Mouse (Mus musculus): ENCODE measurements around the gene Plaur. TPM values are rescaled to one million over a fixed set of nuclear protein-coding genes. Genes with fewer than 3 reads are reported as not detected.
"Not testable (repeated sequence)": the region's sequence is repeated elsewhere in the genome, so short reads cannot be mapped to it uniquely, and the experiment has no call there.

The Plaur gene
- total RNA-seq, 2 experiments from 2014 or later: 1.0 to 1.1 TPM

GRCm38 (mm10) chr7:24481474-24482207, 19.4 kb downstream of the Plaur start, which contains the start of gene Cadm4:
Gene Cadm4 (plus strand): TSS chr7:24482023.
- peak; percentile 89 to 93 for DNase-seq (ENCODE audit: extremely low spot score in 1 of 2, low spot score in 2 of 2)
- Histone ChIP-seq H3K4me3 (peak within 1 kb of the TSS; percentile 59), H3K27ac (peak within 1 kb of the TSS; percentile 97)
- intact Hi-C loops (cut with DNase I): loop anchor here (2.0 kb wide), 3 partner anchors 25 to 49 kb away; partner anchors contain the start of genes Irgq and Zfp428
- TF ChIP-seq CTCF (IDR thresholded peaks at IDR 0.05): no peak

- DNase-seq (ENCODE audit: extremely low spot score in 1 of 2, low spot score in 2 of 2): no peak
- Histone ChIP-seq H3K4me3 (peak overlapping the region; percentile 59), H3K27ac (peak overlapping the region; percentile 86)
- intact Hi-C loops (cut with DNase I): no loop called here
- no peak for TF ChIP-seq CTCF (IDR thresholded peaks at IDR 0.05)
Observed at GRCm38 (mm10) chr7:24482208-24483020, 20.1 kb downstream of the Plaur start.

DNA sequence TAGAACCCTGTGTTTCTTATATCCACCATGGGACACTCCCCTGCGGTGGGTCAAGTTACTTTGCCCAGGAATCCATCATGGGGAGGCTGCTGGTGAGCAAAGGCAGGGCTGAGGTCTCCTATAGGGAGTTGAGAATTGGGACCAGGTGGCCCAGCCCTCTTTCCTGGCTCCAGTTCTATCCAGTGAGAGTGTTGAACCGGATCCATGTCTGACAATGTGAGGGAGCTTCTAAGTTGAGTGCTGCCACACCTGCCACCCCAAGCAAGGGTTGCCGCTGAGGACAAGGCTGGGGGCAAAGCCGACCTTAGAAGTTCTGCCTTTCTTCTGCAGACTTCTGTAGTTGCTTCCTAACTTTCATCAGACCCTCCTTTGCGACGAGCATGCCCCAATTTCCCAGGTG, 21.0 kb downstream of the Plaur start:
- DNase-seq (ENCODE audit: extremely low spot score in 1 of 2, low spot score in 2 of 2); intact Hi-C loops (cut with DNase I): not testable (repeated sequence)
- Histone ChIP-seq H3K27ac (peak overlapping the region; percentile 86; the same call in 1 of the 2 replicates), H3K4me3 (peak overlapping the region; percentile 59)

DNA sequence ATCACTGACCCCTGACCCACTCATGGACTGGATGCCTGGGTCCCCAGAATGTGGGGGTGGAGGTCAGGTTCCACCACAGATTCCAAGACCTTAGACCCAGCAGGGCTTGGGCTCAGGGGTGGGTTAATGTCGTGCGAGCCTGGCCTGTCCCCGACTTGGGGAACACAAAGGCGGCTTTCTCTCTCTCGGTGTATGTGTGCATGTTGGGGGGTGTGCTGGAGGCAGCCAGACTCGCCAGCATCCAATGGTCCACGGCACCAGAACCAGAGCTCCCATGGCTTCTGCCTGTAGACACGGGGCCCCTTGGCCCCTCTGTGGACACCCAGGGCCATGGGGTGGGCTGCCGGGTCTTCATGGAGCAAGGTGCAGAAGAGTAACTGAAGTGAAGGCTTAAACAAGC, 23.2 kb downstream of the Plaur start:
- H3K27ac ChIP-seq: peak overlapping the region; percentile 92
- no peak for TF ChIP-seq CTCF (IDR thresholded peaks at IDR 0.05)
- peak overlapping the region; percentile 38 for H3K4me3 ChIP-seq
- intact Hi-C loops (cut with DNase I): no loop called here
- no peak for DNase-seq (ENCODE audit: extremely low spot score in 1 of 2, low spot score in 2 of 2)

DNA sequence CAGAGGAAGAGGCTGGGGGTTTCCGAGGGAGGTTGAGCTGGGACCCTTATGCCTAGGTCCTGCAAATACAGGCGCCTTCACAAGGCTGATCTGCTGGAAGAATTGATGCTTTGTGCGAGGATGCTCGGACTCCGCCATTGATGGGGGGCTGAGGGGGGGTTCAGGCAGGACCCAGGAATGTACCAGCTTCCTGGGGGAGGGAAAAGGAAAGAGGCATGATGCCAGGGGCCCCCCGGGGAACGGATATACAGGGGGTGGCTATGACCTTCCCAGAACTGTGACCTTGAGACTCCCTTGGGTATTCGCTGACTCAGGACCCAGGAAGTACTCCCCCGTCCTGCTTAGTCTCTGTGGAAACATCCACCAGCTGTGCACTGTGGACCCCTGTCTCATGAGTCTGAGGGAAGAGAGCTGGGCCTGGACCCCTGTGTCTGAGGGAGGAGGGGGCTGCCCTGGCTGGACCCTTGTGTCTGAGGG, 24.4 kb downstream of the Plaur start:
- no peak for DNase-seq (ENCODE audit: extremely low spot score in 1 of 2, low spot score in 2 of 2)
- intact Hi-C loops (cut with DNase I): no loop called here
- peak overlapping the region; percentile 38 for H3K4me3 ChIP-seq

DNA sequence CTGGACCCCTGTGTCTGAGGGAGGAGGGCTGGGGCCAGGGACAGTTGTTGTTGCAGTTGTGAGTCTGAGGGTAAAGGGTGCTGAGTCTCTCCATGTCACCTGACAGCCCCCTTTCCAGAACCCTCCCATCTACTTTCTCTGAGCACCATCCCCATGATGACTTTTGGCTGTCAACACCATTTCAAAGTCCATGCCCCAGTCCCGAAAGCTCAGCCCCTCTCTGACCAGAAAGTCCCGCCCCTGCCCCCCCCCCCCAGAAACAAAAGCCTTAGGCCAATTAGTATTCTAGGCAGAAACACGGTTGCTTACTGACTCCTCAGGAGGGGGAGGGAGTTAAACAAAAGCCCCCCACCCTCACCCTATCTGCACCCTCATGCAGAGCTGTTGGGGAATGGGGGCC, 25.1 kb downstream of the Plaur start:
- no peak overlapping the region for H3K4me3 ChIP-seq

More for the DNA sequence above, 24.4 kb downstream of the Plaur start:
- TF ChIP-seq CTCF (IDR thresholded peaks at IDR 0.05): no peak
- H3K27ac ChIP-seq: peak overlapping the region; percentile 92

GRCm38 (mm10) chr7:24488303-24488702, 26.0 kb downstream of the Plaur start:
- intact Hi-C loops (cut with DNase I): no loop called here
- no peak for DNase-seq (ENCODE audit: extremely low spot score in 1 of 2, low spot score in 2 of 2)
- H3K4me3 ChIP-seq: no peak overlapping the region
- TF ChIP-seq CTCF (IDR thresholded peaks at IDR 0.05): no peak
- H3K27ac ChIP-seq: peak overlapping the region; percentile 70; the same call in 1 of the 2 replicates

More for the DNA sequence above, 25.1 kb downstream of the Plaur start:
- peak overlapping the region; percentile 92 for H3K27ac ChIP-seq
- intact Hi-C loops (cut with DNase I): no loop called here
- TF ChIP-seq CTCF (IDR thresholded peaks at IDR 0.05): no peak
- no peak for DNase-seq (ENCODE audit: extremely low spot score in 1 of 2, low spot score in 2 of 2)

- no peak for TF ChIP-seq CTCF (IDR thresholded peaks at IDR 0.05)
- intact Hi-C loops (cut with DNase I): no loop called here
- no peak overlapping the region for H3K4me3 ChIP-seq
- no peak overlapping the region for H3K27ac ChIP-seq
- no peak for DNase-seq (ENCODE audit: extremely low spot score in 1 of 2, low spot score in 2 of 2)
Observed at GRCm38 (mm10) chr7:24499856-24500577, 37.7 kb downstream of the Plaur start.

- H3K4me3 ChIP-seq: no peak overlapping the region
- TF ChIP-seq CTCF (IDR thresholded peaks at IDR 0.05): peak; percentile 66
- no peak for DNase-seq (ENCODE audit: extremely low spot score in 1 of 2, low spot score in 2 of 2)
- no peak overlapping the region for H3K27ac ChIP-seq
- intact Hi-C loops (cut with DNase I): no loop called here
Observed at GRCm38 (mm10) chr7:24500929-24501328, 38.6 kb downstream of the Plaur start.

DNA sequence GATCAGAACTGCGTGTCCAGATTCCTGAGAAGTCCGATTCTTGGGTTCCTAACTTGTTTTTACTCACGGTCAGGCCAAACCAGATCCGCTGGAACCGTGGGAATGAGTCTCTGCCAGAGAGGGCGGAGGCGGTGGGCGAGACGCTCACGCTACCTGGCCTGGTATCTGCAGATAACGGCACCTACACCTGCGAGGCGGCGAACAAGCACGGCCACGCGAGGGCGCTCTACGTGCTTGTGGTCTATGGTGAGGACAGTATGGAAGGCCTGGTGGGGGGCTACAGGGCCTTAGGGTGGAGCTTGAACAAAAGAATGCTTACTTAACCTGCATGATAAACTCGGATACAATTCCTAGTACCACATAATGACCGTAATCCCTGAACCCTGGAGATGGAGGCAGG, 39.2 kb downstream of the Plaur start:
- no peak overlapping the region; the same call in 1 of the 2 replicates for H3K27ac ChIP-seq
- peak; percentile 44 for TF ChIP-seq CTCF (IDR thresholded peaks at IDR 0.05)
- peak; percentile 48 to 51 for DNase-seq (ENCODE audit: extremely low spot score in 1 of 2, low spot score in 2 of 2)
- no peak overlapping the region for H3K4me3 ChIP-seq
- intact Hi-C loops (cut with DNase I): no loop called here

DNA sequence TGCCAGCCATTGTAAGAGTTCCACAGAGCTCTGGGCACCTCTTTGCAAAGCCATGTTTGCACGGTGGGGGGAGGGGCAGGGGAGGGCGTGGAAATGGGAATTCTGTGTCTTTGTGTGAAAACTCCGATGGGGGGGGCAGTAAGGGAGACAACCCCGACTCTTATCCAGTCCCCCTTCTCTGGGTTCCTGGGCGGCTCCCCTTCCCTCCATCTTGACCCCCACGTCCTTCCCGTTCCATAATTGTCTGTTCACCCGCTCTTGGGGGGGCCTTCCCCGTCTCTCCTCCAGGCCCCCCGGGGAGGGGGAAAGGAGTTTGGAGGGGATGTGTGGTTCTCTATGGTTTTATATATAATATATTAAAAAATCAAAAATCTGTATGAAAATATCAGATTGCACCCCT, 41.7 kb downstream of the Plaur start:
- intact Hi-C loops (cut with DNase I): no loop called here
- TF ChIP-seq CTCF (IDR thresholded peaks at IDR 0.05): no peak
- H3K27ac ChIP-seq: no peak overlapping the region

More for the DNA sequence above, 41.7 kb downstream of the Plaur start:
- H3K4me3 ChIP-seq: no peak overlapping the region
- no peak for DNase-seq (ENCODE audit: extremely low spot score in 1 of 2, low spot score in 2 of 2)
